Mouse (Mus musculus) liver, embryonic 15.5 days (tissue): ENCODE data around the gene Krt9. TPM values are rescaled to one million over a fixed set of nuclear protein-coding genes. Genes with fewer than 3 reads are reported as not detected.
"Not testable (repeated sequence)": the region's sequence is repeated elsewhere in the genome, so short reads cannot be mapped to it uniquely, and the experiment has no call there.

ENCODE experiments used
- ATAC-seq: fragments of 200-750 bp; cut with Nextera tagmentation; 2 replicates; pipeline ENCODE4 v1.8.0; 2017; ENCODE audit warnings: moderate number of reproducible peaks, mild to moderate bottlenecking, moderate library complexity; ENCODE audit not compliant: insufficient read depth
- H3K27ac ChIP-seq: fragments of 300-500 bp; sonication (generic); replicated peaks from 2 replicates; pipeline ENCODE4 v1.5.1; 2015; ENCODE audit warnings: mild to moderate bottlenecking, inconsistent platforms
- H3K27me3 ChIP-seq: fragments of 300-500 bp; sonication (generic); 2 replicates; pipeline ENCODE4 v1.6.1; 2015; ENCODE audit warnings: mild to moderate bottlenecking, inconsistent platforms
- H3K36me3 ChIP-seq: fragments of 300-500 bp; sonication (generic); replicated peaks from 2 replicates; pipeline ENCODE4 v1.6.1; 2015; ENCODE audit warnings: moderate library complexity, mild to moderate bottlenecking, inconsistent platforms
- H3K4me1 ChIP-seq: fragments of 300-500 bp; sonication (generic); replicated peaks from 2 replicates; pipeline ENCODE4 v1.6.1; 2015; ENCODE audit warnings: inconsistent platforms
- H3K4me2 ChIP-seq: fragments of 300-500 bp; sonication (generic); 2 replicates; pipeline ENCODE4 v1.6.1; 2015; ENCODE audit warnings: moderate library complexity, mild to moderate bottlenecking, inconsistent platforms
- H3K4me3 ChIP-seq: fragments of 300-500 bp; sonication (generic); replicated peaks from 2 replicates; pipeline ENCODE4 v1.5.1; 2015; ENCODE audit warnings: mild to moderate bottlenecking, inconsistent platforms
- H3K9ac ChIP-seq: fragments of 300-500 bp; sonication (generic); 2 replicates; pipeline ENCODE4 v1.6.1; 2015; ENCODE audit warnings: moderate library complexity, mild to moderate bottlenecking, inconsistent platforms
- H3K9me3 ChIP-seq: fragments of 300-500 bp; sonication (generic); replicated peaks from 2 replicates; pipeline ENCODE4 v1.6.1; 2016; ENCODE audit warnings: inconsistent platforms
- WGBS: fragments of 180-500 bp; shearing (Covaris S2); methylation state at CpG from one replicate; pipeline ENCODE4 v1.1.7; 2015; ENCODE audit warnings: mixed read lengths; ENCODE audit not compliant: insufficient replicate concordance; 5-methylcytosine and 5-hydroxymethylcytosine counted together
- polyA plus RNA-seq: library from polyadenylated mRNA; unstranded; fragments of >200 nt; fragmentation: Nextera tagmentation; extraction: Ambion mirVana; gene quantifications from 2 replicates; pipeline ENCODE4 v1.2.1, GENCODE M21; 2015

Gene Krt9
- polyA plus RNA-seq = not detected in 2 replicates

DNA sequence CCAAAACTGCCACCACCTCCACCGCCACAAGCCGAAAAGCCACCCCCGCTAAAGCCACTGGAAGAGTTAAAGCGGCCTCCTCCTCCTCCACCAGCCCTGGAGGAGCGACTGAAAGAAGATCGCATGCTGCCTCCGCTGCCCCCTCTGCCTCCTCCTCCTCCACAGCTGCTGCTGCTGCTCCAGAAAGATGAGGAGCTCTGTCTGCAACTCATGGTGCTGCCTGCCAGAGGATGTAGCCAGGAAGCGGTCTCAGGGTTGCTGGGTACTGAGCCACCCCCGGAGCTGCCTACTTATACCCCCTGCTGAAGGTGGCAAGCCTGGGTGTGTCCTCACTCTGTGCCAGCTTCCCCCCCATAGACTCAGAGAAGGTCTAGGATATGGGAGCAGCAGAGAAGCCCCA is at the start of gene Krt9:
Gene Krt9, minus strand, starts transcription at position 255 of the 400 bp plus-strand sequence.
- 34% methylated on average over 9 of the region's 9 CpGs for WGBS
- ATAC-seq = no peak
- Histone ChIP-seq H3K9me3 (no peaks in the 10 kb centered on the region), H3K36me3 (no peaks in the 10 kb centered on the region), H3K4me2 (no peak within 1 kb of the TSS), H3K4me1 (no peaks in the 10 kb centered on the region), H3K27ac (no peak within 1 kb of the TSS), H3K9ac (no peak within 1 kb of the TSS), H3K4me3 (no peak within 1 kb of the TSS), H3K27me3 (no peaks in the 10 kb centered on the region)

DNA sequence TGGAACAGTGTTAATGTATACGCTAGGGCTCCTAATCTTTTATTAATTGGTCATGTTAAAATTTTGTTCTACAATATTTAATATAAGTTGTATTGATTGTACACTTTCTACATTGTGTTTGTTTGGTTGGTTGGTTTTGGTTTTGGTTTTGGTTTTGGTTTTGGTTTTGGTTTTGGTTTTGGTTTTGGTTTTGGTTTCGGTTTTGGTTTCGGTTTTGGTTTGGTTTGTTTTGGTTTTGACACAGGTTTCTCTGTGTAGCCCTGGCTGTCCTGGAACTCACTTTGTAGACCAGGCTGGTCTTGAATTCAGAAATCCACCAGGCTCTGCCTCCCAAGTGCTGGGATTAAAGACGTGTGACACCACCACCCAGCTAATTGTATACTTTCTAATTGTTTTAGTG is 47.2 kb upstream of the Krt9 start:
- H3K9ac ChIP-seq, H3K27me3 ChIP-seq, H3K27ac ChIP-seq, H3K4me3 ChIP-seq, H3K4me2 ChIP-seq, H3K4me1 ChIP-seq, H3K9me3 ChIP-seq, H3K36me3 ChIP-seq, ATAC-seq: not testable (repeated sequence)
- WGBS = 77% methylated on average over 4 of the region's 4 CpGs

GRCm38 (mm10) chr11:100221741-100222140 is 28.7 kb upstream of the Krt9 start:
- Histone ChIP-seq H3K4me2 (no peak overlapping the region), H3K9me3 (no peaks in the 10 kb centered on the region), H3K36me3 (no peaks in the 10 kb centered on the region), H3K4me1 (no peaks in the 10 kb centered on the region), H3K4me3 (no peak overlapping the region), H3K9ac (no peak overlapping the region), H3K27me3 (no peaks in the 10 kb centered on the region), H3K27ac (no peak overlapping the region)
- WGBS = 47% methylated on average over 8 of the region's 8 CpGs
- ATAC-seq = no peak

DNA sequence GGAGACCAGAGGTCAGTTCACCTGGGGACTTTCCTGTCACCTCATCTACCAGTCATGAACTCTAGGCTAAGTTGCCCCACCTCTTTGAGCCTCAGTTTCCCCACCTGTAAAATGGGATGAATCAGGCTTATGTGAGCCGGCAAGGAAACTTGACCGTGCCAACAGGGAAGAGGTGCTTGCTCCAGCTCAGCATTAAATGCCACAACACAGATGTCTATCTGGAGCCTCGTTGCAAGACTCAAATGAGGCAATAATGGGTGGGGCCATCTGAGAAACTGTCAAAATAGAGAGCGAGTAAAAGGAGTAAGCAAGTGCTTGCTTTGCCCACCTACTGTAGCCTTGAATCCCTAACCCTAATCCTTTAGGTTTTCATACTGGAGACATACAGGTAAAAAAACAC is 26.3 kb upstream of the Krt9 start:
- 58% methylated on average over 4 of the region's 4 CpGs for WGBS

DNA sequence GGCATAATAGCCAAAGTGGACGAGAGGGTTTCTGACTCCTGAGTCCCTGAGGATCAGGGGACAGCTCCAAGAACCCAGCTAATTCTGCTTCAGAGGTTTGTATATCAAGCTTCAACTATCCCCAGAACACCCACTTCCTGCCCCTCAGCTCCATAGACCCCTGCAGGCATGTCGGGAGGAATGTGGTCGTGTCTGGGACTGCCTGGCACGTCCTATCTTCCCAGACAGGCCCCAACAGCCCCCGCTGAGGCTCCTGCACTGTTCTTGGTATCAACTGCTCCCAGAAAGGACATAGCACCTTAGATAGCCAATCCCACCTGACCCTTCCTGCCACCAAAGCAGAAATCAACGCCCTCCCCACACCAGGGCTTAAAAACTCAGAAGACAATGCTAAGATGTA is 15.5 kb upstream of the Krt9 start:
- H3K4me2 ChIP-seq = no peak overlapping the region
- no peaks in the 10 kb centered on the region for H3K27me3 ChIP-seq
- ATAC-seq = no peak
- H3K4me1 ChIP-seq = no peaks in the 10 kb centered on the region
- no peak overlapping the region for H3K9ac ChIP-seq
- 23% methylated on average over 6 of the region's 6 CpGs for WGBS
- no peak overlapping the region for H3K4me3 ChIP-seq
- H3K27ac ChIP-seq = no peak overlapping the region
- no peaks in the 10 kb centered on the region for H3K9me3 ChIP-seq
- H3K36me3 ChIP-seq = no peaks in the 10 kb centered on the region

More for the DNA sequence above, 26.3 kb upstream of the Krt9 start:
- no peak overlapping the region for H3K4me2 ChIP-seq
- no peak for ATAC-seq
- H3K4me1 ChIP-seq = no peaks in the 10 kb centered on the region
- H3K36me3 ChIP-seq = no peaks in the 10 kb centered on the region
- H3K9ac ChIP-seq = no peak overlapping the region
- H3K27ac ChIP-seq = no peak overlapping the region
- no peaks in the 10 kb centered on the region for H3K9me3 ChIP-seq
- no peaks in the 10 kb centered on the region for H3K27me3 ChIP-seq
- H3K4me3 ChIP-seq = no peak overlapping the region

GRCm38 (mm10) chr11:100207498-100207897 is 14.5 kb upstream of the Krt9 start, which contains the start of gene Krt14:
TSS of gene Krt14 (minus strand) at chr11:100207548.
- Histone ChIP-seq H3K9me3 (no peaks in the 10 kb centered on the region), H3K27ac (no peak within 1 kb of the TSS), H3K36me3 (no peaks in the 10 kb centered on the region), H3K27me3 (no peaks in the 10 kb centered on the region), H3K9ac (no peak within 1 kb of the TSS), H3K4me1 (no peaks in the 10 kb centered on the region), H3K4me3 (no peak within 1 kb of the TSS), H3K4me2 (no peak within 1 kb of the TSS)
- WGBS = 79% methylated on average over 8 of the region's 8 CpGs
- ATAC-seq = no peak

- WGBS = 17% methylated on average over 6 of the region's 6 CpGs
- Histone ChIP-seq H3K27me3 (no peaks in the 10 kb centered on the region), H3K4me3 (no peak overlapping the region), H3K4me1 (no peaks in the 10 kb centered on the region), H3K27ac (no peak overlapping the region), H3K4me2 (no peak overlapping the region), H3K36me3 (no peaks in the 10 kb centered on the region), H3K9ac (no peak overlapping the region), H3K9me3 (no peaks in the 10 kb centered on the region)
- no peak for ATAC-seq
Measured at GRCm38 (mm10) chr11:100203448-100203847, 10.4 kb upstream of the Krt9 start.

DNA sequence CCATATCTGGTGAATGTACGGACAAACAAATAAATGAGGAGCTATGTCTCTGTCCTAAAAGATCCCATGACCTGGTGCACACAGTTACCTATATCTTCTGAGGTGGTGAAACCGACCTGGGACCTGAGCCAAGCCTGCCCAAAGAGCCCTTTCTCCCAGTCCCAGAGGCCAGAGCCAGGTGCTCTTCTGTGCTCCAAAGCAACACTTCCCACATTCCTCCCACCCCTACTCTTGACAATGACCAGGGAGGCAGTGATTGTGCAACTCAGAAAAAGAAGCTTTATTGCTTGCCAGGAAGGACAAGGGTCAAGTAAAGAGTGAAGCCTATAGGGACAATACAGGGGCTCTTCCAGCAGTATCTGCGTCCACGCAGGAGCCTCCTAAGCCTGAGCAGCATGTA is 9.9 kb upstream of the Krt9 start:
- Histone ChIP-seq H3K36me3 (no peaks in the 10 kb centered on the region), H3K4me3 (no peak overlapping the region), H3K9ac (no peak overlapping the region), H3K27ac (no peak overlapping the region), H3K27me3 (no peaks in the 10 kb centered on the region), H3K9me3 (no peaks in the 10 kb centered on the region), H3K4me1 (no peaks in the 10 kb centered on the region), H3K4me2 (no peak overlapping the region)
- 54% methylated on average over 4 of the region's 4 CpGs for WGBS
- ATAC-seq = no peak

DNA sequence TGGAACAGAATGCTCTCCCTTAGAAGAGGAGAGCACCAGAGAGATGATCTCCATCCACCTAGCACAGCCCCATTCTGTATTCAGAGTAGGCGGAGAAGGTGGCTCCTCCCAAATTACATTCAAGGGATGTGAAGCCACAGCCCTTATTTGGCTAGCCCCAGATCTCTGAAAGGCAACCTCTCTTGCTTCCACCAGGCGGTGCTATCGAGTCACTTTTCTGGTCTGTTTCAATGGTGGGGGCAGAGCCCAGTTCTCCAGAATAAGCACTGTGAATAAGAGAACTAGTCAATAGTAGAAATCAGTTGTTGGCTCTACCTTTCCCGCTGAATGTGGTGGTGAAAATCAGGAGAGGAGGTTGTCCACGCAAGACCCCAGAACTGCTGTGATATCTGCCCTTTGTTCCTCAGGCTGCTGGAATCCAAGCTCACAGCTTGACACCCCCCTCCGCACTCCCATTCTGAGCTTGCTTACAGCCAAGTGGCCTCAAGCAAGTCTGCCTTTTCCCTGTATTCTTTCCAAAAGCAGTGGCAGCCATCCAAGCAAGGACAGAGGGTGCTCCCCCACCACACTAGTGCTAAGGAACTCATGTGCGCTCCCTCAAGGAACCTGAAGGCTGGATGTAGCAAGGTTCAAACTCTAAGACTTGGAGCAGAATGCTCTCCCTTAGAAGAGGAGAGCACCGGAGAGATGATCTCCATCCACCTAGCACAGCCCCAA is 7.2 kb upstream of the Krt9 start:
- Histone ChIP-seq H3K4me1 (no peaks in the 10 kb centered on the region), H3K36me3 (no peaks in the 10 kb centered on the region), H3K9ac (no peak overlapping the region), H3K27me3 (no peaks in the 10 kb centered on the region), H3K9me3 (no peaks in the 10 kb centered on the region), H3K4me3 (no peak overlapping the region), H3K27ac (no peak overlapping the region), H3K4me2 (no peak overlapping the region)
- ATAC-seq = no peak
- 36% methylated on average over 8 of the region's 8 CpGs for WGBS

GRCm38 (mm10) chr11:100198666-100199065 is 5.6 kb upstream of the Krt9 start:
- 40% methylated on average over 4 of the region's 4 CpGs for WGBS
- ATAC-seq = no peak

GRCm38 (mm10) chr11:100191820-100192219 is 1.2 kb downstream of the Krt9 start:
- 78% methylated on average over 3 of the region's 3 CpGs for WGBS
- Histone ChIP-seq H3K9ac (no peak overlapping the region), H3K9me3 (no peaks in the 10 kb centered on the region), H3K4me1 (no peaks in the 10 kb centered on the region), H3K27ac (no peak overlapping the region), H3K36me3 (no peaks in the 10 kb centered on the region), H3K27me3 (no peaks in the 10 kb centered on the region), H3K4me3 (no peak overlapping the region), H3K4me2 (no peak overlapping the region)
- no peak for ATAC-seq

More at GRCm38 (mm10) chr11:100198666-100199065, 5.6 kb upstream of the Krt9 start:
- Histone ChIP-seq H3K9ac (no peak overlapping the region), H3K4me2 (no peak overlapping the region), H3K36me3 (no peaks in the 10 kb centered on the region), H3K27me3 (no peaks in the 10 kb centered on the region), H3K4me3 (no peak overlapping the region), H3K4me1 (no peaks in the 10 kb centered on the region), H3K27ac (no peak overlapping the region), H3K9me3 (no peaks in the 10 kb centered on the region)

GRCm38 (mm10) chr11:100186736-100187135 is 6.3 kb downstream of the Krt9 start:
- Histone ChIP-seq H3K4me3 (no peak overlapping the region), H3K27me3 (no peaks in the 10 kb centered on the region), H3K27ac (no peak overlapping the region), H3K36me3 (no peaks in the 10 kb centered on the region), H3K4me2 (no peak overlapping the region), H3K9ac (no peak overlapping the region), H3K9me3 (no peaks in the 10 kb centered on the region), H3K4me1 (no peaks in the 10 kb centered on the region)
- WGBS = 67% methylated on average over 8 of the region's 8 CpGs
- no peak for ATAC-seq
